Mouse (Mus musculus): ENCODE data around the gene Zfp639.

- no peak for TF ChIP-seq POLR2A (IDR thresholded peaks at IDR 0.05; ENCODE audit: low read depth, low read length)
- peak; percentile 28; the same call in 1 of the 2 replicates for TF ChIP-seq CTCF (conservative IDR thresholded peaks at IDR 0.05; ENCODE audit: insufficient read depth, insufficient read length, low read depth, low read length)
These were observed 15.5 kb upstream of the Zfp639 start for GRCm38 (mm10) chr3:32494387-32495087.
